Mouse (Mus musculus): ENCODE data around the gene Kif9.

The Kif9 gene

GRCm38 (mm10) chr9:110525737-110526136 is 49.0 kb downstream of the Kif9 start:
- in situ Hi-C loops (cut with MboI, MseI), result no loop called here

DNA sequence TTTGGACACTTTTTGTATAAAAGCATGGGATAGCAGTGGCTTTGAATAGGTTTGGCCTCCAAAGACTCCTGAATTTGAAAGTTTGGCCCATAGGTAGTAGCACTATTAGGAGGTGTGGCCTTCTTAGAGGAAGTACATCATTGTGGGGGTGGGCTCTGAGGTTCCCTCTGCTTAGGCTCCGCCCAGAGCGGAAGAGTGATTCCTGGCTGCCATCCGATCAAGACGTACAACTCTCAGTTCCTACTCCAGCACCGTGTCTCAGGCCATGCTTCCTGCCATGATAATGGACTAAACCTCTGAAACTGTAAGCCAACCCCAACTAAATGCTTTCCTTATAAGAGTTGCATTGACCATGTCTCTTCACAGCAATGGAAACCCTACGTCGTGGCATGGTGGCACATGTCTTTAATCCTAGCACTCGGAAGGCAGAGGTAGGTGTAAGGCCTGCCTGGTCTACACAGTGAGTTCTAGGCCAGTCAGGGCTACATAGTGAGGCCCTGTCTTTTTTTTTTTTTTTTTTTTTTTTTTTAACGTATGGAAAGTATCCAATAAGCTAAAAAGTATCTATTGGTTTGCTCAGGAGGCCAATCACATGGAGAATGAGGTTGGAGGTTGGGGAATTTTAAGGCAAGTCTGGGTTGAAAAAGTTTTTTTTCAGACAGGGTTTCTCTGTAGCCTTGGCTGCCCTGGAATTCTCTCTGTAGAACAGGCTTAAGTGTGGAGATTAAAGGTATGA is 52.4 kb downstream of the Kif9 start:
- in situ Hi-C loops (cut with MboI, MseI), result no loop called here

DNA sequence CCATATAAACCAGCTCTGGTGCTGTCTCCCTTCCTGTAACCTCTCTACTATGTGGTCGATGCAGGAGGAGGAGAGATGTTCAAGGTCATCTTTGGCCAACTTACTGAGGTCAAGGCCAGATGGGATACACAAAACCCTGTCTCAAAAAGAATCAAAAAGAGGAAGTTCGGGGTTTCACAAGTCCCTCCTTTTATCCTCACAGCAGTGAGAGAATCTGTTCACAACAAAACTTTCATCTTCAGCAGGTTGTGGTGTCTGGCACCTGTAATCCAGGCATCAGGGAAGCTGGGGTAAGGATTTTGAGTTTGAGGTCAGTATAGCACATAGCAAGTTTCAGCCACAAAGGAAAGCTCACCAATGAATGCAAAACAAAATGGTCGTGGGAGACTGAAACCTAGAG is 53.9 kb downstream of the Kif9 start:
- in situ Hi-C loops (cut with MboI, MseI), result no loop called here

DNA sequence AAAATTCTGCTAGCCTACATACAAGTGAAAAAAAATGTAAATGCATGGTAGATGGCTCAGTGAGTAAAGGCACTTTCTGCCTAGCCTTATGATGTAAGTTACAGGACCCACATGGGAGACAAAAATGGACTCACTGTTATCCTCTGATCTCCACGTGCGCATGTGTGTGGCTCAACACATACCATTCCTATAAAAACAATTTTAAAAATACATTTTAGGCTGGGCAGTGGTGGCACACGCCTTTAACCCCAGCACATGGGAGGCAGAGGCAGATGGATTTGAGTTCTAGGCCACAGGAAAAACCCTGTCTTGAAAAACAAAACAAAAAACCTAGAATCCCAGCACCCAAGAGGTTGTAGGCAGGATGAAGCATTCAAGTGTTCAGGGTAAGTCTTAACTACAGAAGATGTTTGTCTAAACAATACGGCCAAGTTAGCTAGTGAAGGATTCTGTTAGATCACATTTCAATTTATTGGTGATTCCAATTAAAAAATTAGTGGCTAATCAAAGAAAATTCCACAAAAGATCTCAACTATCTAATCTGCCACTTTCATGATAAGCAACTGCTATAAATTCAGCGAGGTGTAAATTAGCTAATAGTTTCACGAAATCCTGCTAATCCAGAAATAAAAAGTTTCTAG is 54.5 kb downstream of the Kif9 start:
- in situ Hi-C loops (cut with MboI, MseI), result no loop called here

DNA sequence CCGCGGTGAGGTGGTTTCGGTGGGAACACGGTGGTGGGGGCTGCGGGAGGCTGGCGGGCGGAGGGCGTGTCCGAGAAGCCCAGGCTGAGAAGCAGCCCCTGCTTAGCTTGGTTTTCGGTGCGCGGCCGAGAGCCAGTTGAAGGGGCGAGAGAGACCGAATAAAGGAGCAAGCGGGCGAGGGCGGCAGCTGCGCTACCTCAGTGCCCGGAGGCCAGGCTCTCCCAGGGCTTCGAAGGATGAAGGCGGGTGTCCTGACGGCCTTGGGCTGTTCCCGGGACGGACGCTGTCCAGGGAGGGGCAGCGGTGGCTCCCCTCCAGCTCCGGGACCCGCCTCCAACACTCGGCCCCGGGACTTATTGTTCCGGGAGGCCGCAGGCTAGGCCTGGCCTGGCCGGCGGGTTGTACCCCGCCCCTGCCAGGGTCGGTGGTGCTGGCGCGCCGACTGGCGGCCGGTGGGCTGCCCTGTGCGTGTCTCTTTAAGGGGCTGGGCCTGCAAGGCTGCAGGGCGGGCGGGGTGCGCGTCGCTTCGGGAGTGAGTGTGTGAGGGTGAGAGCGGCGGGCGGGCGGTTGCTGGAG is 55.2 kb downstream of the Kif9 start:
- in situ Hi-C loops (cut with MboI, MseI), result no loop called here

GRCm38 (mm10) chr9:110532538-110533291 is 56.0 kb downstream of the Kif9 start, which contains the start of gene Setd2:
Setd2 (plus strand) TSS chr9:110532597.
- in situ Hi-C loops (cut with MboI, MseI), result no loop called here

DNA sequence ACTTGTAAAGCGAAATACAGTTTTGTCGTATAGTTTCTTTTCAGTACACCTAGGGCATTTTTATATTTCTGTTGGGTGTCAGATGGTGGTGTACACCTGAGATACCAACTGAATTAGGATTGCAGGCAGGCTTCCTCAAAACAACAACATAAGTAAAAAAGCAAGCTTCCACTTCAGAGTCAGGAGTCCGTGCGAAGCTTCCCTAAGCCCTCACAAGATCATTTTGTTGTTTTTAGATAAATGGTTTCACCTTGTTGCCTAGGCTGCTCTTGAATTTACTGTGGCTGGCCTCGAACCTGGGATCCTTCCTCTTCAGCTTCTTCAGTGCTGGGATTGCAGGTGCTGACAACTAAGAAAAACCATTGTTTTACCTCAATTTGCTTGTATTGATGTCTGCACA is 56.9 kb downstream of the Kif9 start:
- in situ Hi-C loops (cut with MboI, MseI), result no loop called here

DNA sequence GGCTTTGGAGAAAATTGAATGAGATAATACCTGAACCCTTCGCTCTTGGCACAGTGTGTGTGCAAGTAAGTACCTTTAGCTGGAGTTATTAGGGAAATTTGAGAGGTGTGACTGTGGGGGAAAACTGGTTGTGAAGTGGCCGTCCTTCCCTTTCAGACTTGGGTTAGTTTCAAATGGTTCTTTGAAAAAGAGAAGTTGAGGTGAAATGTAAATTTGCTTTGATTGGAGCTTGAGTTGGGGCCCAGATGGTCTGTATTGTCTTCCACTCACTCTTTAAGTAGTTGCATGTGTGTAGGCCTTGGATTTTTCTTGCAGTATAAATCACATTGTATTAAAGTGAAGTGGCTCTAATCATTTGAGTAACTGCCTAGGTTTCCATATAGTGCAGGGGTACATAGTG is 58.4 kb downstream of the Kif9 start:
- in situ Hi-C loops (cut with MboI, MseI), result no loop called here

GRCm38 (mm10) chr9:110536636-110537035 is 59.9 kb downstream of the Kif9 start:
- in situ Hi-C loops (cut with MboI, MseI), result no loop called here

DNA sequence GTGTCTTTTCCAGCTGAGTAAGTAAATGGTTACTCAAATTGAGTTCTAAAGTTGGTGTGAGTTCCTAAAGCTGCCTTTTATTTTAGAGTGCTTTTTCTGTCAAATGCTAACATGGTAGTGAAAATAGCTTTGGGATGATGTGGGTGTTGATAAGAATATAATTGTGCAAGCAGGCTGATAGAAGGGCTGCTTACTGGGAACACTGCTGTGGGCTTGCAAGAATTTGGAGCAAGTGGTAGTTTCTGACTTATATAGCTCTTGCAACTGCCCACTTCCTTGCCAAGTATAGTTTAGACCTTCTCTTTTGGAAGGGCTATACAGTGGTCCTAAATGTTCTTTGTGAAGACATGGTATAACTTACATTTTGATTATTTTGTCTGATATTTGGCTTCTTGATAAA is 61.8 kb downstream of the Kif9 start:
- in situ Hi-C loops (cut with MboI, MseI), result no loop called here

DNA sequence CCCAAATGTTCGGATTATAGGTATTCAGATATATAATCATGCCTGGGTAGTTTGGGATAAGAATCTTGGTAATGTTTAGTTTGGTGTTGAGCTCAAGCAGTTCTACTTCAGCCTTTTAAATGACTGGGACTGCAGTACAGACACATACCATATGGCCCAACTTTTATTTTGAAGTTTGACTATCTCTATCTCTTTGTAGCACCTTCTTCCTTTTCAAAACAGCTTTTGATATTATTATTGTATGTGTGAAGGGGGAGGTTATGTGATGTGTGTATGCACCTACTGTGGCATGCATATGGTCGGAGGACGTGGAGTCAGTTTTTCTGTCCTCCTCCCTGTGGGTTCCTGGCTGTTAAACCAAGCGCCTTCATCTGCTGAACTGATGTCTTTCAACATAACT is 65.2 kb downstream of the Kif9 start:
- in situ Hi-C loops (cut with MboI, MseI), result no loop called here

DNA sequence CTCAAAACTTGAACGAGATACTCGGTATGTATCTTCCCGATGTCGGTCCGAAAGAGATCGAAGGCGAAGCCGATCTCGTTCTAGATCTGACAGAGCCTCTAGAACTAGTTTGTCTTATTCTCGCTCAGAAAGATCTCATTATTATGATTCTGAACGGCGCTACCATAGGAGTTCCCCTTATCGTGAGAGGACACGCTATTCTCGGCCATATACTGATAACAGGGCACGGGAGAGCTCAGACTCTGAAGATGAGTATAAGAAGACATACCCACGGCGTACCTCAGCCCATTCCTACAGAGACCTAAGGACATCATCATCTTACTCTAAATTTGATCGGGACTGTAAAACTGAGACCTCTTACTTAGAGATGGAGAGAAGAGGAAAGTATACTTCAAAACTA is 71.5 kb downstream of the Kif9 start:
- in situ Hi-C loops (cut with MboI, MseI), result no loop called here

DNA sequence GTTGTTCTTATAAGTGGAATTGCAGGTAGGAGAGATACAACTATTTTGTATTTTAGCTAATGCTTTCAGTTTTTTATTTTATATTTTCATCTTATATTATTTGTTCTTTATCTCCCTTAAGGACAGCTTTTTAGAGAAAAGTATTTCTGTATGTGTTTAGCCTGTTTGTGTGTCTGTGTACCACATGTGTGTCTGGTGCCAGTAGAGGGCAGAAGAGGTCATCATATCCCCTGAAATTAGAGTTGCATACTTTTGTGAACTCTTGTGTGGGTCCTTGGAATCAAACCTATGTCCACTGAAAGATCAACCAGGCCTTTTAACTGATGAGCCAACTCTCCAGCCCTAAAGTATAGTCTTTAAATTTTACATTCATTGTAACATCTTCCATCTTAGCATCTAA is 91.6 kb downstream of the Kif9 start:
- in situ Hi-C loops (cut with MboI, MseI), result no loop called here
